ENCODE assay signal across 11 mouse cellular contexts in genomic region chr2:32158616-32159239, GRCm38 (mm10). TPM values are rescaled to one million over a fixed set of nuclear protein-coding genes. Genes with fewer than 3 reads are reported as not detected.
DNase-seq lines count a peak whose midpoint lies in the region; TF ChIP-seq lines count a peak whose summit lies in the region.
"Had no signal": no experiment of that assay in that cellular context is flagged by ENCODE, and none has a peak within 500 bp of the region (broad histone marks: within the 10 kb centered on the region; RNA-seq: fewer than 3 reads in every experiment).

No protein-coding gene starts in this region.

- no peak overlapping the region for H3K4me3 ChIP-seq in left cerebral cortex, adult 2 months
- peak overlapping the region; percentile 60 for H3K4me3 ChIP-seq in E14TG2a.4 (replicated peaks; ENCODE audit: low read length)
- H3K4me3 ChIP-seq: limb, embryonic 15.5 days had no signal

- no peaks in the 10 kb centered on the region for H3K27me3 ChIP-seq in E14TG2a.4 (ENCODE audit: insufficient read depth, low read length)
- H3K27me3 ChIP-seq: limb, embryonic 15.5 days had no signal

- peak; percentile 91 for DNase-seq in heart, adult 11 months
- no peak for DNase-seq in heart, adult 8-10 months (ENCODE audit: low spot score)
- DNase-seq in left cerebral cortex, adult 2 months (ENCODE audit: extremely low spot score in 1 of 2, low spot score in 2 of 2) = no peak
- no peak for DNase-seq in left cerebral cortex, postnatal 4 days
- DNase-seq in induced T-regulatory cell, adult 2 months (ENCODE audit: low read depth) = peak; percentile 64
- DNase-seq in urinary bladder, postnatal 36 days (ENCODE audit: low spot score in 2 of 2) = no peak
- no peak for DNase-seq in testis, postnatal 10 days (ENCODE audit: low spot score)
- DNase-seq: right cerebral cortex, postnatal 14 days had no signal

- no peak overlapping the region for H3K27ac ChIP-seq in left cerebral cortex, adult 2 months
- H3K27ac ChIP-seq: limb, embryonic 15.5 days had no signal

- peaks cover 29% of the 10 kb centered on the region for H3K36me3 ChIP-seq in E14TG2a.4 (ENCODE audit: insufficient read depth, low read length)
- H3K36me3 ChIP-seq: limb, embryonic 15.5 days had no signal

- 0 out of 2 replicates have a peak, but pooled peaks cover 2% of the 10 kb centered on the region for H3K9me3 ChIP-seq in E14TG2a.4 (ENCODE audit: low read length)
- H3K9me3 ChIP-seq: G1E; limb, embryonic 15.5 days had no signal

- peak; percentile 3; the same call in 1 of the 2 replicates for TF ChIP-seq CTCF in left cerebral cortex, adult 2 months (IDR thresholded peaks at IDR 0.05)
- TF ChIP-seq CTCF in E14TG2a.4 (conservative IDR thresholded peaks at IDR 0.05; ENCODE audit: low read length) = peak; percentile 18; the same call in 1 of the 2 replicates

- intact Hi-C loops in left cerebral cortex, adult 2 months (cut with DNase I) = no loop called here
- intact Hi-C loops in left cerebral cortex, postnatal 4 days (cut with DNase I) = loop anchor here (10.0 kb wide), 1 partner anchor 46 kb away; no protein-coding TSS in a partner anchor

- H3K4me1 ChIP-seq in E14TG2a.4 (replicated peaks; ENCODE audit: low read depth, low read length) = peaks cover 97% of the 10 kb centered on the region

RNA-seq across cellular contexts. Expression of gene Prrc2b, which starts 7.8 kb away (rescaled TPM):
- 10 to 100 TPM; 83.5 to 94.1 (median 89.2) TPM for total RNA-seq in heart, adult 8-10 months (2022)
- 100 to 1,000 TPM; 268 to 280 TPM for total RNA-seq in left cerebral cortex, adult 2 months (2021)
- total RNA-seq in left cerebral cortex, postnatal 4 days (2021) = 100 to 1,000 TPM; 327 to 335 TPM

Comparison
In these comparisons a context has a peak if more than half of its experiments do, and no peak if none do; other contexts are left out.
1. DNase-seq: peak in heart, adult 11 months (single experiment) and induced T-regulatory cell, adult 2 months (single experiment); none in heart, adult 8-10 months (single experiment), left cerebral cortex, adult 2 months (0 of 2), left cerebral cortex, postnatal 4 days (single experiment), urinary bladder, postnatal 36 days (0 of 2) and testis, postnatal 10 days (single experiment).